Mouse (Mus musculus) adrenal gland, postnatal 36 days (tissue): ENCODE measurements at regions not wholly inside any gene's neighbourhood (a gene's known extent, or its start where the extent isn't known, plus 50 kb on each side); places are given as distances from the start of the nearest gene placed in this dataset.

Experiments used
- DNase-seq, 2 experiments: peaks; one replicate each; pipeline ENCODE4 v3.0.0; 2021; ENCODE audit warnings: mixed read lengths in 1 of 2

DNA sequence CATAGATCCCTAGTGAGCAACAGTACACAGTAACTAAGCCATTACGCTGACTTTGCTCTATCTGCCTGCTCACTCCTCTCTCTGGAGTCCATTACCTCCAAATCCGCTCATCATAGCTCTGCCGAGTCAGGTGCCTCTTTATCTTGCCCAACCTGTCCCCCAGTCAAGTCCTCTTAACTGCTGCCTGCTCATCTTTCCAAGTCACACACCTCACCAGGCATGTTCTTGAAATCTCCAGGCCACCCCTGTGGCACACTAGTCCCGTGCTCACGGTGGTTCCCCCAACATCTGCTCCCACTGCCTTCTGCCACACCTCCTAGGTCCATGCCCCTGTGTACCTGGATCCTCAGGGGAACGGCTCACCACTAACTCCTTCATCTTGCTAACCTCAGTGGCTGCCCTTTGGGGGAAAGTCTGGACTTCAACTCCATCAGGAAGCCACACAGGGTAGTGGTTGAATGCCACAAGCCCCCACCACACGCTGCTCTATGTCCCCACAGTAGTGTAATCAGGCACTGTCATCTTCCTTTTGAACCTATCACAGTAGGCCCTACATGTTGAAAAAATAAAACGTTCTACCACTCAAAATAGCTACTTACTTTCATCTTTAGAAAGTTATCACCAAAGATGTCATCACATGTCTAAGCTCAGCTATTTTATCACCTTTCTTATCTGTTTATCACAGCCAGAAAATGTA, 126.3 kb upstream of the Klf14 start:
- no peak for DNase-seq

- no peak for DNase-seq
Observed at GRCm38 (mm10) chr6:31085760-31086108, 126.9 kb upstream of the Klf14 start.

GRCm38 (mm10) chr6:31086283-31086682, 127.4 kb upstream of the Klf14 start:
- no peak for DNase-seq

- no peak for DNase-seq
Observed at GRCm38 (mm10) chr6:31086798-31087360, 128.0 kb upstream of the Klf14 start.

DNA sequence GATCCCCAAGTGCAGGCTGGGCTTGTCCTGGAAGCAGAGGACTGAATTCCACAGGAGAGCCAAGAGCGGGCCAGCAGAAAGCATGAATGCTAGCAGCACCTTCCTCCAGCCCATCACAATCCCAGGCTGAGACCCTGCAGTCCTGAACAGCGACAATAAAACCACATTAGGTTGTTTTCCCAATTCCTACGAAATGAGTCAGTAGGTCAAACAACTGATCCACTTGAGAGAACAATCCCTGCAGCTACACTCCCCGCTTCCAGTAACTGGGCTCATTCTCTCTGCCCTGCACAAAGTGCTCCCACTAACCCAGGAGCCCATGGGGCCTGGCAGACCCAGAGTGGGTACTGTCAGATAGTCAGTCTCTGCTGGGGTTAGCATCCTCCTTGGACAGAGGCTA, 128.6 kb upstream of the Klf14 start:
- no peak for DNase-seq

- DNase-seq, result peak; percentile 61 to 62
Observed at GRCm38 (mm10) chr6:31088147-31088972, 129.5 kb upstream of the Klf14 start.

- DNase-seq, result no peak
Observed at GRCm38 (mm10) chr6:31088973-31089368, 130.1 kb upstream of the Klf14 start.

DNA sequence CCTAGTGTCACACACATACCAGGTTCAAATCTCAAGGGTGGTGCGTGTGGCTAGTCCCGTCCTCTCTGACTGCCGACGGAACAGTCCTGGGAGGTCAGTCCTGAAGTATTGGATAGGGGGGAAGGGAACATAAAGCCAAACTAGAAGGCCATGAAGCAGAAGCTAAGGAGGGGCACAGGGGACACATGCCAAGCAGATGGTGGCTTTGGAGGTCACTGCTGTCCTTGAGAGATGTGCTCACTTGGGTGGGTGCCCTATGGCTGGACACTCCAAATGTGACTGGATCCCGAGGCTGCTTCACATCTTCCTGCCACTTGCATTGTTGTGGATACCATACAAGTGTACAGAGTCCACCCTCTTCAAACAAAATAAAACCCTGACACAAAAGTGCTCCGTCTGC, 131.4 kb upstream of the Klf14 start:
- peak in 1 of 2 experiments; percentile 57 for DNase-seq

GRCm38 (mm10) chr6:31090791-31091190, 131.9 kb upstream of the Klf14 start:
- no peak for DNase-seq

DNA sequence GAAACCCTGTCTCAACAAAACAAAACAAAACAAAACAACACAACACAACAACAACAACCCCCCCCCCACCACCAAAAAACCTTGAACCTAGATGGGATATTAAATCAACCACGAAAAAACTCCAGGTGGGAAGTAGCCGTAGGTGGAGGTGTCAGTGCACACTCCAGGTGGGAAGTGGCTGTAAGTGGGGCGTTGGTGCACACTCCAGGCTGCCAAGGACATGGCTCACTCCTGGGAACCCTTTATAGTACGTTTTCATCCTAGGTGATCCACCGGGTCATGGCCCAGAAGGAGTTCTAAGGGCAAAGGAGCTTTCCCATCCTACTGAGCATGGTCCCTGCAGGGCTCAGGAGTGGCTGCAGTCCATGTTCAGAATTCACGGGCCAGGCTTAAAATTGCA, 133.4 kb upstream of the Klf14 start:
- no peak for DNase-seq

DNA sequence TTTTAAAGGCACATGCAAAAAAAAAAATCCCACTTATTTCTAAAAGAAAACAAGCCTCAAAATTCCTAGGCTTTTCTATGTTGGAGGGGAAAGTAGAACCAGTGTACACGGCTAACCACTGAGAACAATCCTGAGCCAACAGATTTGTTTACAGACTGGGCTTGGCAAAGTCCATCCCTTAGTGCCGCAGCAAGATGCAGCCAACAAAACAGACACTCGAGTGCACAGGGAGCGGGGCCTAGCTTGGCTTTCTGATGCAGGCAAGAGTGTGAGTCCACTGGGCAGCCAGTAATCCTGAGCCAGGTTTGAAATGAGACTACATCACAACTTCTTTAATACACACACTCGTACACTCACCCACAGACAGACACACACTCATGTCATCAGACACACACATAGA, 133.9 kb upstream of the Klf14 start:
- DNase-seq, result no peak

GRCm38 (mm10) chr6:31095943-31096714, 137.3 kb upstream of the Klf14 start:
- DNase-seq, result no peak

- no peak for DNase-seq
Observed at GRCm38 (mm10) chr6:31096787-31097186, 137.9 kb upstream of the Klf14 start.

DNA sequence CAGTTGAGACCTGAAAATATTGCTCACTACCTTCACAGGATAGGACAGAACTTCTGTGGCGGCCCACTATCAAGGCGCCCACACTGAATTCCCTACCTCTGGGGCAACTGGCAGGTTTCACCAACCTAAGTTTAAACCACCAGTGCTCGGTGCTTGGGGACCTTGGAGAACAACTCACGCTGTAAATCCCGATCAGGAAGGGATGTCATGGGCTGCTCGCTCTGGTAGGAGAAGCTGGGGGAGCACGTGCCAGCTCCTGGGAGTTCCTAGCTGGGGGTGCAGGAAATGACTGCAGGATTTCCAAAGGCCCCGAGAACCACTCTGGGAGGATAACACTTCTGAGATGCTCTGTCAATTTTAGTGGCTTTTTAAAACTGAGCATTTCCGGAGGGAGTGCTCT, 138.4 kb upstream of the Klf14 start:
- no peak for DNase-seq

- DNase-seq, result no peak
Observed at GRCm38 (mm10) chr6:31098106-31098505, 139.2 kb upstream of the Klf14 start.

GRCm38 (mm10) chr6:31100084-31100579, 141.3 kb upstream of the Klf14 start:
- peak; percentile 75 to 78 for DNase-seq

DNA sequence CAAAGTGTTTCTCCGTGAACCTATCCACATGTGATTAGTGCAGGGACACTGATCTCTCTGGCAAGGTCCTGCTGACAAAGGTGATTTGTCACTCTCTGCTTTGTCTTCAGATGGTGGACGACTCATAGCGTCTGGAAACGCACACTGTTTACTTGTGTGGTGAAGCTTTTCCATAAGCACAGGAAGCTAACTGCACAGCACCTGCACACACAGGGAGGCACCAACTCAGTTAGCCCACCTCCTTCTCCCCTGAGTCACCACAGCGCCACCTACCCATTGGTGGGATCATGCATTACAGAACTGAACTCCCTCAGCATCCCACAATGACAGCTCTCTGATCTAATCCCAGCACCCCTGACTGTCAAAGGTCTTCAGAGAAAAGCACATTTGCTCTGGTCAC, 141.9 kb upstream of the Klf14 start:
- DNase-seq, result no peak

GRCm38 (mm10) chr6:31106144-31106836, 147.4 kb upstream of the Klf14 start:
- DNase-seq, result no peak

GRCm38 (mm10) chr6:31106856-31107359, 148.0 kb upstream of the Klf14 start:
- DNase-seq, result no peak

DNA sequence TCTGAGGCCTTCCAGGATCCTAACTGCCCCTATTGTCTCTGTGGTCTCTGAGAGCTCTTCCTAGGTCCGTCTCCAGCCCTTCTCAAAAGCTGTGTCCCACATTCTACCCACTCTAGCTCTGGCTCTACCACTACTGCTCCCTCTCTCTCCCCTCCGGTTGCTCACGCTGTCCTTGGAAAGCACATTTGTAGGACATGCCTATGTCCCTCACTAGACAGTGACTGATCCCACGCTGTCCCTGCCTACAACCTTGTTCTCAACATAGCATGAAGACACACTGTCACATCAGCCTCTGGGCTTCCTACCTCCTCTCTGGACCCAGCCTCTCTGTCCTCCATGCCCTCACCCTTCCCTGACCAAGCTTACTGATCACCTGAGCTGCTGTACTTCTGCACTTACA, 148.5 kb upstream of the Klf14 start:
- peak; percentile 45 to 61 for DNase-seq

DNA sequence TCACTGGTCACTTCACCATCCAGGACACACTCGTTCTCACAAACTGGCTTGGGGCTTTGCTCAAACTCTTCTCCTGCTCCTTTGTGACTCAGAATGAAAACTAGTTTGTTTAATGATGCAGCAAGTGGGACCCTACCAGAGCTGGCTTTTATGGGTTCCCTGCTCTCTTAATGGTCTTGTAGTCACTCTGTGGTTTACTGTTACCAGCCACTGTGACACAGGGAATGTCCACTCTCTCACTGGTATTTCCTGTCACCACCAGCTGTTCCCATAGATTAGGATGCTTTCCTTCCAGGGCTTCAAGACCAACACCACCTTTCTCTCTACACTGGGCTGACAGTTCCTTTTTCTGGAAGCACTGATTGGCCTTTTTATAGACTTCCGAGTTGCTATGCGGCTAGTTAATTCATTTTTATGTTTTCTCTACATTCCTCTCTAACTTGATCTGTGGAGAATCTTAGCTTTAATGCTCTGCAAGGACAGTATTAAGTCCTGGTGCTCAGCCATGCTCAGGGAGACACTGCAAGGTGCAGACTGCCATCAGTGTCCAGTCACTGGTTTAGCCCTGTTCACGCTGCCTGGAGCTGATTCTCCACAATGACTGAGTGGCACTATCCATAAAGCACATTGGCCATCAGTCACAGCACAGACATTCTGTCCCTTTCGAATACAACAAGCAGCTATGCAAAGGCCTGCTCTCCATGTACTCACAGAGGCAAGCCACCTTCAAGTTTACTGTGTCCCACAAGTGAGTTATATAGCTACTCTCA, 149.2 kb upstream of the Klf14 start:
- DNase-seq, result no peak
